Mouse (Mus musculus) erythroblast, embryonic 14.5 days (primary cell): ENCODE data around the gene Acad10. TPM values are rescaled to one million over a fixed set of nuclear protein-coding genes. Genes with fewer than 3 reads are reported as not detected.
"Not testable (repeated sequence)": the region's sequence is repeated elsewhere in the genome, so short reads cannot be mapped to it uniquely, and the experiment has no call there.

Experiments used
- H3K27me3 ChIP-seq: 2 replicates; pipeline ENCODE4 v1.6.1; 2012; ENCODE audit warnings: inconsistent platforms; ENCODE audit not compliant: control insufficient read depth
- H3K36me3 ChIP-seq: 2 replicates; pipeline ENCODE4 v1.6.1; 2012; ENCODE audit warnings: mild to moderate bottlenecking, inconsistent platforms; ENCODE audit not compliant: control insufficient read depth
- H3K4me1 ChIP-seq: 2 replicates; pipeline ENCODE4 v1.6.1; 2012; ENCODE audit warnings: inconsistent platforms; ENCODE audit not compliant: control insufficient read depth
- H3K4me3 ChIP-seq: replicated peaks from 2 replicates; pipeline ENCODE3; 2012; ENCODE audit warnings: moderate library complexity, mild to moderate bottlenecking, inconsistent platforms
- H3K9me3 ChIP-seq: 2 replicates; pipeline ENCODE4 v1.6.1; 2012; ENCODE audit warnings: low read length, inconsistent platforms, mixed read lengths; ENCODE audit not compliant: control insufficient read depth
- GATA1 ChIP-seq: IDR thresholded peaks from 2 replicates; pipeline ENCODE4 v1.6.1; 2012; ENCODE audit warnings: low read length, inconsistent platforms, mixed read lengths
- TAL1 ChIP-seq: IDR thresholded peaks from 3 replicates; pipeline ENCODE4 v1.6.1; 2012; ENCODE audit warnings: low read length, inconsistent platforms, mixed read lengths
- polyA plus RNA-seq: library from polyadenylated mRNA; stranded (reverse); fragments of >175 nt; gene quantifications from 2 replicates; pipeline ENCODE4 v1.2.3, GENCODE M21; 2012

The Acad10 gene
- polyA plus RNA-seq, result 0.05 and 0.09 TPM in 2 replicates

DNA sequence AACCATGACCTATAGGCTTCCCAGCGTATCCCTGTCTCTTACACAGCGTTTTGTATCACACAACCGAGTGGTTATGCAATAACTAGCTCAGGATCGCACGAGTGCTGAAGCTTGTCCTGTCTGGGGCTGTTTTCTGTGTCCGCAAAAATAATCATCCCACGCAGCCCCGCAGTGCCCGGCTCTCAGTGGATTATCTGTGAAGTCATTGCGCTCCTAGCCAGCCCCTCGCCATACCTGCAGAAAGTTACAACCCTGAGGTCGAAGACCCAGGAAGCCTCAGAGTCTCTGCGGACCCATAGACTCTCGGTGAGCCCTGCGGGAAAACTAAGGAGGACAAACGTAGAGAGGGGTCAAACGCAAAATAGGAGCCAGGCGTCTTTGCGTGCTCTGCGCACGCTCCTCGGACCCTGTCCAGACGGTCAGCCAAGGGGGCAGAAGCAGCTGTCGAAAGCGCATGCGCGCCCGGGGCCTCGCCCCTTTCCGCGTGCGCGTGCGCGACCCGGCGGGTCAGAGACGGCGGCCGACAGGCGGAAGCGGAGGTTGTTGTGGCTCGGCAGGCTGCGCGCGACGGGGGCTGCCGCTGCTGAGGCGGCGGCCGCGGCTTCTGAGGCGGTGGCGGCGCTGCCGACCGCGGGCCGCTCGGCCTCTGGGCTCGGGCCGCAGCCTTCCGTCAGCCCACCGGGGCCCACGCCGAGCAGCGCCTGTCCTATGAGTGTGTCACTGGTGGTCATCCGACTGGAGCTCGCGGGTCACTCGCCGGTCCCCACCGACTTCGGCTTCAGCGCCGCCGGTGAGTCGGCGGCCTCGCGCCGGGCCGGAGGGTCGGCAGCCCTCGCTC, at the start of gene Acad10, which contains the start of gene Brap:
Gene Acad10, minus strand, starts transcription at position 456 of the 838 bp plus-strand sequence.
Gene Brap, plus strand, starts transcription at position 505 of the 838 bp plus-strand sequence.
- Histone ChIP-seq H3K27me3 (no peaks in the 10 kb centered on the region), H3K9me3 (no peaks in the 10 kb centered on the region), H3K4me3 (peak within 1 kb of the TSS; percentile 97), H3K36me3 (peaks cover 40% of the 10 kb centered on the region), H3K4me1 (peaks cover 30% of the 10 kb centered on the region)
- no peak for TF ChIP-seq GATA1
- TF ChIP-seq TAL1, result no peak

DNA sequence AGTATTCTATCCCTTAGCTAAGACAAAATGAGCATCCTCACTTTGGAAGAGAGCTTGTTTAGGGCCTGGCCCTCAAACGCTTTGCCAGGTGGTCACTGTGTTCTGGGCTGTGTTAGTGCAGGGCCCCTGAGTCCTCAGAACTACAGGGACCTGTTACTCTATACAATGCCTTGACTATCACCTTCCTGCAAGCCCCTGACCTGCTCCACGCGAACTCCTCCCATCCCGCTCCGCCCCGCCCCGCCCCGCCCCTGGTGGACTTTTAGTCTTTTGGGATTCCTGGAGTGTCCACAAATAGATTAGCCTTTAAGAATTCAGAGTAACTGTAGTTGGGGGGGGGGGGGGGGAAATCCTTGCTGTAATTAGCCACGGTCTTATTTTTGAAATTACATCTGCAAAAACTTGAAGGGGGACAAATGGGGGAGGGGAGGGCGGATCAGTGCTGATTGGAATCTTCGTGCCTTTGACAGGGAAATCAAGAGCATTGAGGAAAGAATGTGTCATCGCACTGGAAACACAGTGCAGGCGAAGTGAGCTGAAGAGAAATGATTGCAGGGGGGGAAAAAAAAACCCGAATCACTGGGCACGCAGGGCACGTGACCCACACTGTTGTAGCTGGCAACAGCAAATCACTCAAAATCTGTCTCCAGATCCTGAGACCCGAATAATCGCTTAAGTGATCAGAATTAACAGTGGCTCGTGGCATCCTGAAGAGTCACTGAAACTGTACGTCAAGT, 44.4 kb upstream of the Acad10 start:
- peaks cover 56% of the 10 kb centered on the region for H3K4me1 ChIP-seq
- H3K4me3 ChIP-seq, result peak overlapping the region; percentile 46
- no peaks in the 10 kb centered on the region for H3K9me3 ChIP-seq

DNA sequence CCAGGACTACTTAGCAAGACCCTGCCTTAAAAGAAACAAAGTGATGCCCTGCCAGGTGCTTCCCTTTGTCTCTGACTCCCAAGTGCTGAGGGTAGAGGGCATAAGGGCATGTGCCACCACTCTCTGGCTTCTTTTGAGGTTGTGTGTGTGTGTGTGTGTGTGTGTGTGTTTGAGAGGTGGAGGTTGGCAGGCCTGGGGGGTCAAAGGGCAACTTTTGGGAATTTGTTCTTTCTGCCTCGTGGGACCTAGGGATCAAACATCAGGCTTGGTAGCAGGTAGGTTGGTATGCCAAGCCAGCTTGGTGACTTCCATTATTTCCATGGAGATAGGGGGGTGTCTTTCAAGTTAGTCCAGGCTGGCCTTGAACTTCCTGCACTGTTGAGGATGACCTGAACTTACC, 43.0 kb upstream of the Acad10 start:
- no peak overlapping the region for H3K4me3 ChIP-seq
- peaks cover 61% of the 10 kb centered on the region for H3K4me1 ChIP-seq
- no peaks in the 10 kb centered on the region for H3K9me3 ChIP-seq
- TF ChIP-seq GATA1 (no peak), TAL1 (no peak)
- no peaks in the 10 kb centered on the region; the same call in 1 of the 2 replicates for H3K36me3 ChIP-seq
- H3K27me3 ChIP-seq, result no peaks in the 10 kb centered on the region

More for the DNA sequence above, 44.4 kb upstream of the Acad10 start:
- TF ChIP-seq GATA1, result no peak
- no peak for TF ChIP-seq TAL1
- Histone ChIP-seq H3K36me3 (no peaks in the 10 kb centered on the region; the same call in 1 of the 2 replicates), H3K27me3 (no peaks in the 10 kb centered on the region)

DNA sequence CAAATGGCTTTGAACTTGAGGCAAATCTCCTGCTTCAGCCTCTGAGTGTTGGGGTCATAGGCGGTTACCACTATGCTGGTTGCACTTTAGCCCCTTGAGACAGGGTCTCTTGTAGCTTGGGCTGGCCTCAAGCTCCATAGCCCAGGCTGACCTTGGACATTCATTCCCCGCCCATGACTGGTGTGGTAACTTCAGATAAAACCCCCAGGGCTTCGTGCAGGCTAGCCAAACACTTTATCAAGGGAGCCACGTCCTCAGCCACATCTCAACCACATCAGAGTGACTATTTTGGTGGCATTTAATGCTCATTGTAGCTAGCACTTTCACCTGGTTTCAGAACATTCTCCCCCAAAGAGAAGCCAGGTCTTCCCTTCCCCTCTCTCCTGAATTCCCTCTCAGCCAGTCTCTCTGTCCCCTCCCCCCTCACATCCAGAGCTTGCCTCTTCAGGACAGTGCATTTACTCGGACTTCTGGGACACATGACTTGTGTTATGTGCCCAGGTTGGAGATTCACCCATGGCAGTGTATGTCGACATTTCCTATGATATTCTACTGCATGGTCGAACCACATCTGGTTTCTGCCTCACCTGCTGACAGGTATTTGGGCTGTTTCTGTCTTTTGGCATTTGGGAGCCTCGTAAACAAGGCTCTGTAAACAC, 40.9 kb upstream of the Acad10 start:
- peak overlapping the region; percentile 59 for H3K4me3 ChIP-seq
- peak; percentile 42; the same call in 1 of the 2 replicates for TF ChIP-seq GATA1
- TF ChIP-seq TAL1, result peak; percentile 69
- H3K4me1 ChIP-seq, result peaks cover 61% of the 10 kb centered on the region
- no peaks in the 10 kb centered on the region; the same call in 1 of the 2 replicates for H3K36me3 ChIP-seq
- no peaks in the 10 kb centered on the region for H3K27me3 ChIP-seq
- H3K9me3 ChIP-seq, result no peaks in the 10 kb centered on the region

DNA sequence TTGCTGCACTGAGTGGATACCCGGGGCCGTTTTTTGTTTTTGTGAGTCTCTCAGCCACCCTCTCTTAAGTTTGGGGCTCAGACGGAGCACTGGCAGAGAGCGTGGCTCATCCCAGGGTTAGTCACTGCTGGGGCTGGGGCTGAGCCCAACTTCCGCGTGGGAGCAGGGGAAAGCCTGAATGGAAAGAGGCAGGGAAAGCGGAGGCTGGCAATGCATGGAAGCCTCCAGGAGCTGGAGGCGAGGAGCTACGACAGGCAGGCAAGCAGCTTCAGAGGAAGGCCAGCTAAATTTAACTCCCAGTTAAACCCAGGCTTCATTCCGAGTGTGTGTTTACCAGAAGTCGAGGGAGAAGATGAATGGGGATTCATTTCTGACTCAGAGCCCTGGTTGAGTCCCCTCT, 40.2 kb upstream of the Acad10 start:
- Histone ChIP-seq H3K9me3 (no peaks in the 10 kb centered on the region), H3K36me3 (no peaks in the 10 kb centered on the region; the same call in 1 of the 2 replicates), H3K27me3 (no peaks in the 10 kb centered on the region), H3K4me3 (no peak overlapping the region), H3K4me1 (peaks cover 61% of the 10 kb centered on the region)
- TF ChIP-seq GATA1 (no peak), TAL1 (no peak)

DNA sequence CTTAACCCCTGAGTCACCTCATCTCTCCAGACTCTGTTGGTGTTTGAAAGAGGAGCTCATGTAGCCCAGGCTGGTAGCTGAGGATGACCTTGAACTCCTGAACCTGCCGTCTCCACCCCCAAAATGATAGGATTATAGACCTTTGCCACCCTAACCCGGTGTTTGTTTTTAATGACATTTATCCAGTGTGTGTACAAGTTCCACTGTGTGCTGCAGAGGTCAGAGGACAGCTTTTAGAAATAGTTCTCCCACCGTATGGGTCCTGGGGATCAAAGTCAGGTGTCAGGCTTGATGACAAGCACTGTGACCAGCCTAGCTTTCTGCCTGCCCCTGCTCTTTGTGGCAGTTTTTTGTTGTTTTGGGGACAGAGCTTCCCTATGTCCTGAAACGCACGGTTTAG, 39.6 kb upstream of the Acad10 start:
- Histone ChIP-seq H3K4me3 (no peak overlapping the region), H3K9me3 (no peaks in the 10 kb centered on the region), H3K4me1 (peaks cover 57% of the 10 kb centered on the region), H3K36me3 (no peaks in the 10 kb centered on the region; the same call in 1 of the 2 replicates), H3K27me3 (no peaks in the 10 kb centered on the region)
- TF ChIP-seq TAL1 (no peak), GATA1 (no peak)

DNA sequence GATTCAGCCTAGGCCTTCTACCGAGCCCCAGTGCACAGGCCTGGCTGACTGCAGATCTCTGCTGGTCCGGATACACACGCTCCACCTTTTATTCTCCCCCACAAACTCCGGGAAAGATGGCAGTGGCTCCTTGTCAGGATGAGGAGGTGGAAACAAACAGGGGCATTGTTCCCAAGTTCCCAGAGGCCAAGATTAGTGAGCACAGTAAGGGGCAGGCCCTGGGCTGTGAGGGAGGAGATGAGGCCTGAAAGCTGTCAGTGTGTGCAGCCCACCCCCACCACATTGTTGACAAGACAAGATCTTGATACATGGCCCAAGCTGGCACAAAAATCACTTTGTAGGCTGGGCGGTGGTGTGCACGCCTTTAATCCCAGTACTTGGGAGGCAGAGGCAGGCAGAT, 36.4 kb upstream of the Acad10 start:
- Histone ChIP-seq H3K36me3 (no peaks in the 10 kb centered on the region; the same call in 1 of the 2 replicates), H3K4me1 (peaks cover 33% of the 10 kb centered on the region), H3K27me3 (no peaks in the 10 kb centered on the region), H3K4me3 (no peak overlapping the region), H3K9me3 (no peaks in the 10 kb centered on the region)
- no peak for TF ChIP-seq TAL1
- no peak for TF ChIP-seq GATA1

DNA sequence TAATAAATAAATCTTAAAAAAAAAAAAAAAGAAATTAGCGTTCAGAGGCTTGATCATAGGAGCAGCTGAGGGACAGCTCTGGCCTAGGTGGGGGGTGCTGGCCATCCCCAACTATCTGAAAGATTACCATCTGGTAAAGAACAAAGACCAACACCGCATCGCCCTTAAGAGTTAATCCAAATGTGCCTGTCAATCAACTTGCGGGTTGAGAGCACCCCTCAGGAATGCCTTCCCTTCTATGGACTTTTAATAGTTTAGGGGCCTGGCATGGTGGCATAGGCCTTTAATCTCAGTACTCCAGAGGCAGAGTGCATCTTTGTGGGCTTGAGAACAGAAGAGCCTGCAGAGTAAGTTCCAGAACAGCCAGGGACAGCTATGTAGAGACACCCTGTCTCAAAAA, 32.6 kb upstream of the Acad10 start:
- H3K9me3 ChIP-seq, result no peaks in the 10 kb centered on the region
- no peak for TF ChIP-seq TAL1
- TF ChIP-seq GATA1, result no peak

DNA sequence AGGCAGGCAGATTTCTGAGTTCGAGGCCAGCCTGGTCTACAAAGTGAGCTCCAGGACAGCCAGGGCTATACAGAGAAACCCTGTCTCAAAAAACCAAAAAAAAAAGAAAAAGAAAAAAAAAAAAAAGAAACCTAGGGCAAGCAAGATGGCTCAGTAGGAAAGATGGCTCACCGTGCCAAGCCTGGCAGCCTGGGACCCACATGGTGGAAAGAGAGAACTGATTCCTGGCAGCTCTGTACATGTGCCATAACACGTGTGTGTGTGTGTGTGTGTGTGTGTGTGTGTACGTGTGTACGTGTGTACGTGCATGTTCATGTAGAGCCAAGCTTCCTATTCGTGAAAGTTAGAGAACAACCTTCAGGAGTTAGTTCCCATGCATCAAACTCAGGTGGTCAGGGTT, 31.1 kb upstream of the Acad10 start:
- H3K36me3 ChIP-seq, result peaks cover 17% of the 10 kb centered on the region
- H3K27me3 ChIP-seq, H3K4me1 ChIP-seq, H3K4me3 ChIP-seq, H3K9me3 ChIP-seq: not testable (repeated sequence)

More for the DNA sequence above, 32.6 kb upstream of the Acad10 start:
- no peak overlapping the region for H3K4me3 ChIP-seq
- H3K4me1 ChIP-seq, result peaks cover 5% of the 10 kb centered on the region
- no peaks in the 10 kb centered on the region for H3K27me3 ChIP-seq
- H3K36me3 ChIP-seq, result peaks cover 3% of the 10 kb centered on the region
